ENCODE assay signal across 30 mouse cellular contexts in genomic region chr8:119616358-119616757, GRCm38 (mm10). TPM values are rescaled to one million over a fixed set of nuclear protein-coding genes. Genes with fewer than 3 reads are reported as not detected.
DNase-seq lines count a peak whose midpoint lies in the region; ATAC-seq and TF ChIP-seq lines count a peak whose summit lies in the region.
"Had no signal": no experiment of that assay in that cellular context is flagged by ENCODE, and none has a peak within 500 bp of the region (broad histone marks: within the 10 kb centered on the region; RNA-seq: fewer than 3 reads in every experiment).

No protein-coding gene starts in this region.

- H3K4me3 ChIP-seq in midbrain, embryonic 10.5 days, result no peak overlapping the region
- no peak overlapping the region for H3K4me3 ChIP-seq in midbrain, embryonic 15.5 days
- no peak overlapping the region for H3K4me3 ChIP-seq in embryonic facial prominence, embryonic 10.5 days
- no peak overlapping the region for H3K4me3 ChIP-seq in stomach, postnatal 0 days (ENCODE audit: low read depth, low read length)
- H3K4me3 ChIP-seq: embryonic facial prominence, embryonic 13.5 days; erythroblast, embryonic 14.5 days; forebrain, embryonic 12.5 days; forebrain, embryonic 15.5 days; heart, adult 2 months; hindbrain, embryonic 13.5 days had no signal

- no peak for TF ChIP-seq EP300 in stomach, postnatal 0 days (optimal IDR thresholded peaks at IDR 0.05)

- H3K4me1 ChIP-seq in midbrain, embryonic 10.5 days, result peaks cover 30% of the 10 kb centered on the region
- no peaks in the 10 kb centered on the region for H3K4me1 ChIP-seq in midbrain, embryonic 15.5 days
- peaks cover 36% of the 10 kb centered on the region for H3K4me1 ChIP-seq in embryonic facial prominence, embryonic 10.5 days
- H3K4me1 ChIP-seq in stomach, postnatal 0 days (replicated peaks; ENCODE audit: control insufficient read depth, insufficient read depth), result no peaks in the 10 kb centered on the region
- H3K4me1 ChIP-seq: embryonic facial prominence, embryonic 13.5 days; forebrain, embryonic 12.5 days; forebrain, embryonic 15.5 days; hindbrain, embryonic 13.5 days had no signal

- no peak for ATAC-seq in midbrain, embryonic 15.5 days (replicated peaks)
- ATAC-seq in stomach, postnatal 0 days (ENCODE audit: low FRiP score, low TSS enrichment), result no peak
- ATAC-seq: forebrain, embryonic 15.5 days; hindbrain, postnatal 0 days; inflammation-experienced regulatory T-cells, adult 6 months; intestine, embryonic 16.5 days had no signal

- no peak overlapping the region for H3K9ac ChIP-seq in midbrain, embryonic 15.5 days
- H3K9ac ChIP-seq in stomach, postnatal 0 days (ENCODE audit: low read length), result no peak overlapping the region
- H3K9ac ChIP-seq: embryonic facial prominence, embryonic 13.5 days; forebrain, embryonic 12.5 days; forebrain, embryonic 15.5 days; hindbrain, embryonic 13.5 days had no signal

- peak; percentile 75 for DNase-seq in heart, adult 11 months
- no peak for DNase-seq in heart, adult 8-10 months (ENCODE audit: low spot score)
- DNase-seq in midbrain, embryonic 10.5 days (ENCODE audit: low spot score), result no peak
- DNase-seq in embryonic facial prominence, embryonic 10.5 days (ENCODE audit: low spot score), result no peak
- no peak for DNase-seq in stomach, postnatal 0 days (ENCODE audit: low spot score)
- DNase-seq: adrenal gland, adult 2 months; adrenal gland, postnatal 14 days; cerebellum, adult 11 months; cerebellum, adult 2 months; cerebellum, adult 9-11 months; cerebellum, postnatal 25 days; gastrocnemius, postnatal 25 days; heart, adult 2 months had no signal

- TF ChIP-seq CTCF in stomach, postnatal 0 days (IDR thresholded peaks at IDR 0.05; ENCODE audit: low read depth), result no peak

- no peaks in the 10 kb centered on the region for H3K36me3 ChIP-seq in midbrain, embryonic 10.5 days
- H3K36me3 ChIP-seq in midbrain, embryonic 15.5 days (replicated peaks), result no peaks in the 10 kb centered on the region
- H3K36me3 ChIP-seq in embryonic facial prominence, embryonic 10.5 days (replicated peaks), result no peaks in the 10 kb centered on the region
- no peaks in the 10 kb centered on the region for H3K36me3 ChIP-seq in stomach, postnatal 0 days (ENCODE audit: control insufficient read depth, insufficient read depth, low read length)
- H3K36me3 ChIP-seq: embryonic facial prominence, embryonic 13.5 days; forebrain, embryonic 12.5 days; forebrain, embryonic 15.5 days; hindbrain, embryonic 13.5 days had no signal

- 84% methylated on average over 7 of the region's 7 CpGs for WGBS in midbrain, embryonic 10.5 days
- 87% methylated on average over 6 of the region's 7 CpGs for WGBS in midbrain, embryonic 15.5 days
- WGBS in embryonic facial prominence, embryonic 10.5 days, result 78% methylated on average over 7 of the region's 7 CpGs
- 92% methylated on average over 5 of the region's 7 CpGs for WGBS in stomach, postnatal 0 days

- no peaks in the 10 kb centered on the region for H3K9me3 ChIP-seq in midbrain, embryonic 10.5 days (replicated peaks)
- no peaks in the 10 kb centered on the region for H3K9me3 ChIP-seq in midbrain, embryonic 15.5 days
- no peaks in the 10 kb centered on the region for H3K9me3 ChIP-seq in embryonic facial prominence, embryonic 10.5 days
- H3K9me3 ChIP-seq in stomach, postnatal 0 days (ENCODE audit: control insufficient read depth, low read length), result no peaks in the 10 kb centered on the region
- H3K9me3 ChIP-seq: embryonic facial prominence, embryonic 13.5 days; forebrain, embryonic 12.5 days; forebrain, embryonic 15.5 days; hindbrain, embryonic 13.5 days had no signal

- 0 out of 2 replicates have a peak, but pooled peaks cover 5% of the 10 kb centered on the region for H3K27me3 ChIP-seq in midbrain, embryonic 10.5 days (ENCODE audit: low read depth, poor library complexity, severe bottlenecking)
- no peaks in the 10 kb centered on the region for H3K27me3 ChIP-seq in midbrain, embryonic 15.5 days (replicated peaks)
- H3K27me3 ChIP-seq in embryonic facial prominence, embryonic 10.5 days (replicated peaks; ENCODE audit: low read depth, poor library complexity, severe bottlenecking), result peaks cover 27% of the 10 kb centered on the region
- no peaks in the 10 kb centered on the region for H3K27me3 ChIP-seq in stomach, postnatal 0 days (ENCODE audit: control insufficient read depth, insufficient read depth, low read length)
- H3K27me3 ChIP-seq: forebrain, embryonic 15.5 days; hindbrain, embryonic 13.5 days had no signal

- H3K4me2 ChIP-seq in midbrain, embryonic 15.5 days, result no peak overlapping the region
- no peak overlapping the region for H3K4me2 ChIP-seq in stomach, postnatal 0 days (replicated peaks; ENCODE audit: low read depth)
- H3K4me2 ChIP-seq: embryonic facial prominence, embryonic 13.5 days; forebrain, embryonic 12.5 days; forebrain, embryonic 15.5 days; heart, embryonic 11.5 days; hindbrain, embryonic 13.5 days had no signal

- H3K27ac ChIP-seq in midbrain, embryonic 10.5 days (replicated peaks), result peak overlapping the region; percentile 42; the same call in 1 of the 2 replicates
- no peak overlapping the region for H3K27ac ChIP-seq in midbrain, embryonic 15.5 days
- peak overlapping the region; percentile 15; the same call in 1 of the 2 replicates for H3K27ac ChIP-seq in embryonic facial prominence, embryonic 10.5 days (replicated peaks)
- H3K27ac ChIP-seq in stomach, postnatal 0 days (replicated peaks), result no peak overlapping the region
- H3K27ac ChIP-seq: embryonic facial prominence, embryonic 13.5 days; forebrain, embryonic 12.5 days; forebrain, embryonic 15.5 days; heart, adult 2 months; hindbrain, embryonic 13.5 days; hindbrain, postnatal 0 days had no signal

RNA-seq across cellular contexts. Expression of gene Adad2, which starts 3.8 kb away (rescaled TPM):
- not detected for total RNA-seq in heart, adult 8-10 months (2022)
- 0.28 TPM in 1 of 2 replicates, not detected in the other for polyA plus RNA-seq in midbrain, embryonic 10.5 days (2016; fragmentation: Nextera tagmentation; extraction: Ambion mirVana)
- polyA plus RNA-seq in midbrain, embryonic 15.5 days (2015; fragmentation: Nextera tagmentation; extraction: Ambion mirVana), result 0.23 and 0.31 TPM in 2 replicates
- 0.27 TPM in 1 of 2 replicates, not detected in the other for polyA plus RNA-seq in embryonic facial prominence, embryonic 10.5 days (2016; fragmentation: Nextera tagmentation; extraction: Ambion mirVana)
- not detected in 2 replicates for polyA plus RNA-seq in stomach, postnatal 0 days (2015; fragmentation: Nextera tagmentation; extraction: Ambion mirVana)
- total RNA-seq: adrenal gland, adult 2 months; adrenal gland, postnatal 14 days; adrenal gland, postnatal 4 days; common myeloid progenitor, adult 5-6 weeks; gastrocnemius, adult 8-10 months; heart, adult 2 months; heart, postnatal 25 days; hematopoietic stem cell, adult 5-6 weeks had no signal
- polyA plus RNA-seq: adrenal gland, adult 2 months; embryonic facial prominence, embryonic 13.5 days; erythroblast, embryonic 14.5 days; forebrain, embryonic 15.5 days; heart, adult 2 months; heart, embryonic 11.5 days; heart, embryonic 14.5 days; heart, postnatal 0 days; hindbrain, embryonic 13.5 days; inflammation-experienced regulatory T-cells, adult 6 months had no signal

RNA-seq across cellular contexts. Expression of gene Taf1c, which starts 11.3 kb away (rescaled TPM):
- 1 to 10 TPM; 3.4 to 4.4 (median 4.0) TPM for total RNA-seq in heart, adult 8-10 months (2022)
- polyA plus RNA-seq in midbrain, embryonic 10.5 days (2016; fragmentation: Nextera tagmentation; extraction: Ambion mirVana), result 15.3 and 16.7 TPM in 2 replicates
- polyA plus RNA-seq in midbrain, embryonic 15.5 days (2015; fragmentation: Nextera tagmentation; extraction: Ambion mirVana), result 16.6 and 17.7 TPM in 2 replicates
- polyA plus RNA-seq in embryonic facial prominence, embryonic 10.5 days (2016; fragmentation: Nextera tagmentation; extraction: Ambion mirVana), result 15.7 and 17.8 TPM in 2 replicates
- polyA plus RNA-seq in stomach, postnatal 0 days (2015; fragmentation: Nextera tagmentation; extraction: Ambion mirVana), result 5.9 and 6.2 TPM in 2 replicates

RNA-seq across cellular contexts. Expression of gene Kcng4, which starts 19.1 kb away (rescaled TPM):
- total RNA-seq in heart, adult 8-10 months (2022), result under 1 TPM in 2 of 4 experiments, not detected in 2; 0.09 to 0.12 TPM
- polyA plus RNA-seq in midbrain, embryonic 10.5 days (2016; fragmentation: Nextera tagmentation; extraction: Ambion mirVana), result 0.19 and 0.52 TPM in 2 replicates
- polyA plus RNA-seq in midbrain, embryonic 15.5 days (2015; fragmentation: Nextera tagmentation; extraction: Ambion mirVana), result 0.14 and 0.33 TPM in 2 replicates
- polyA plus RNA-seq in embryonic facial prominence, embryonic 10.5 days (2016; fragmentation: Nextera tagmentation; extraction: Ambion mirVana), result 0.22 and 0.47 TPM in 2 replicates
- 0.49 and 0.52 TPM in 2 replicates for polyA plus RNA-seq in stomach, postnatal 0 days (2015; fragmentation: Nextera tagmentation; extraction: Ambion mirVana)
- total RNA-seq: common myeloid progenitor, adult 5-6 weeks; hematopoietic stem cell, adult 5-6 weeks had no signal
- polyA plus RNA-seq: erythroblast, embryonic 14.5 days; heart, embryonic 11.5 days; heart, embryonic 14.5 days; hindbrain, embryonic 13.5 days; inflammation-experienced regulatory T-cells, adult 6 months had no signal

RNA-seq across cellular contexts. Expression of gene Dnaaf1, which starts 41.3 kb away (rescaled TPM):
- total RNA-seq in heart, adult 8-10 months (2022), result not detected
- 0.19 and 0.30 TPM in 2 replicates for polyA plus RNA-seq in midbrain, embryonic 10.5 days (2016; fragmentation: Nextera tagmentation; extraction: Ambion mirVana)
- polyA plus RNA-seq in midbrain, embryonic 15.5 days (2015; fragmentation: Nextera tagmentation; extraction: Ambion mirVana), result 0.54 and 0.55 TPM in 2 replicates
- 0.11 and 0.15 TPM in 2 replicates for polyA plus RNA-seq in embryonic facial prominence, embryonic 10.5 days (2016; fragmentation: Nextera tagmentation; extraction: Ambion mirVana)
- 0.24 and 0.30 TPM in 2 replicates for polyA plus RNA-seq in stomach, postnatal 0 days (2015; fragmentation: Nextera tagmentation; extraction: Ambion mirVana)
- total RNA-seq: adrenal gland, postnatal 14 days; common myeloid progenitor, adult 5-6 weeks; gastrocnemius, adult 8-10 months; gastrocnemius, postnatal 25 days; heart, adult 2 months; heart, postnatal 25 days; hematopoietic stem cell, adult 5-6 weeks; hindbrain, postnatal 0 days had no signal
- polyA plus RNA-seq: adrenal gland, adult 2 months; erythroblast, embryonic 14.5 days; inflammation-experienced regulatory T-cells, adult 6 months had no signal

RNA-seq across cellular contexts. Expression of gene Hsdl1, which starts 41.4 kb away (rescaled TPM):
- 10 to 100 TPM; 18.4 to 22.3 (median 19.8) TPM for total RNA-seq in heart, adult 8-10 months (2022)
- polyA plus RNA-seq in midbrain, embryonic 10.5 days (2016; fragmentation: Nextera tagmentation; extraction: Ambion mirVana), result 73.0 and 88.9 TPM in 2 replicates
- polyA plus RNA-seq in midbrain, embryonic 15.5 days (2015; fragmentation: Nextera tagmentation; extraction: Ambion mirVana), result 212 and 213 TPM in 2 replicates
- 42.0 and 43.5 TPM in 2 replicates for polyA plus RNA-seq in embryonic facial prominence, embryonic 10.5 days (2016; fragmentation: Nextera tagmentation; extraction: Ambion mirVana)
- 21.3 and 21.4 TPM in 2 replicates for polyA plus RNA-seq in stomach, postnatal 0 days (2015; fragmentation: Nextera tagmentation; extraction: Ambion mirVana)

Comparison
In these comparisons a context has a peak if more than half of its experiments do, and no peak if none do; other contexts are left out.
1. H3K27ac ChIP-seq: peak in midbrain, embryonic 10.5 days (single experiment) and embryonic facial prominence, embryonic 10.5 days (single experiment); none in midbrain, embryonic 15.5 days (single experiment) and stomach, postnatal 0 days (single experiment).